15 mouse cellular contexts compared by ENCODE assay signal in genomic region chr6:148902728-148903127, GRCm38 (mm10).
"Had no signal": no experiment of that assay in that cellular context is flagged by ENCODE, and none has a peak within 500 bp of the region (broad histone marks: within the 10 kb centered on the region; RNA-seq: fewer than 3 reads in every experiment).

No protein-coding gene starts in this region.

- H3K9ac ChIP-seq: limb, embryonic 13.5 days; liver, embryonic 14.5 days; neural tube, embryonic 12.5 days; stomach, embryonic 15.5 days had no signal

- H3K27me3 ChIP-seq: limb, embryonic 13.5 days; neural tube, embryonic 12.5 days; stomach, embryonic 15.5 days had no signal

- H3K27ac ChIP-seq: layer of hippocampus, adult 2 months; limb, embryonic 13.5 days; liver, embryonic 14.5 days; midbrain, embryonic 10.5 days; neural tube, embryonic 12.5 days; stomach, embryonic 15.5 days had no signal

- DNase-seq: kidney, adult 8-10 months; kidney, postnatal 10 days; kidney, postnatal 4 days; lung, adult 18-20 months; midbrain, embryonic 14.5 days; right cerebral cortex, postnatal 14 days; thymus, adult 2 months; thymus, postnatal 25 days had no signal

- H3K36me3 ChIP-seq: limb, embryonic 13.5 days; midbrain, embryonic 10.5 days; neural tube, embryonic 12.5 days; stomach, embryonic 15.5 days had no signal

- H3K4me1 ChIP-seq: limb, embryonic 13.5 days; neural tube, embryonic 12.5 days; stomach, embryonic 15.5 days had no signal

- H3K4me3 ChIP-seq: layer of hippocampus, adult 2 months; limb, embryonic 13.5 days; midbrain, embryonic 10.5 days; myocyte; neural tube, embryonic 12.5 days; stomach, embryonic 15.5 days had no signal

- H3K9me3 ChIP-seq: limb, embryonic 13.5 days; midbrain, embryonic 10.5 days; neural tube, embryonic 12.5 days; stomach, embryonic 15.5 days had no signal

- H3K4me2 ChIP-seq: limb, embryonic 13.5 days; neural tube, embryonic 12.5 days; stomach, embryonic 15.5 days had no signal
